In genomic region chr2:79714745-79715144, GRCm38 (mm10) we compare ENCODE assay signal across 21 mouse cellular contexts. TPM values are rescaled to one million over a fixed set of nuclear protein-coding genes. Genes with fewer than 3 reads are reported as not detected.
"Had no signal": no experiment of that assay in that cellular context is flagged by ENCODE, and none has a peak within 500 bp of the region (broad histone marks: within the 10 kb centered on the region; RNA-seq: fewer than 3 reads in every experiment).

No protein-coding gene starts in this region.

- H3K4me1 ChIP-seq: lung, embryonic 15.5 days; midbrain, embryonic 10.5 days; midbrain, embryonic 12.5 days; neural tube, embryonic 13.5 days; neural tube, embryonic 15.5 days; stomach, embryonic 15.5 days had no signal

- H3K4me2 ChIP-seq: lung, embryonic 15.5 days; midbrain, embryonic 12.5 days; neural tube, embryonic 13.5 days; neural tube, embryonic 15.5 days; stomach, embryonic 15.5 days had no signal

- DNase-seq: lung, adult 2 months; lung, postnatal 4 days; midbrain, embryonic 14.5 days; right cerebral cortex, postnatal 14 days; thymus, adult 2 months; thymus, postnatal 25 days; thymus, postnatal 4 days had no signal

- H3K27me3 ChIP-seq: lung, embryonic 15.5 days; midbrain, embryonic 12.5 days; neural tube, embryonic 13.5 days; neural tube, embryonic 15.5 days; stomach, embryonic 15.5 days had no signal

- H3K9me3 ChIP-seq: lung, embryonic 15.5 days; midbrain, embryonic 10.5 days; midbrain, embryonic 12.5 days; neural tube, embryonic 13.5 days; neural tube, embryonic 15.5 days; stomach, embryonic 15.5 days had no signal

- H3K9ac ChIP-seq: lung, embryonic 15.5 days; midbrain, embryonic 12.5 days; neural tube, embryonic 13.5 days; neural tube, embryonic 15.5 days; stomach, embryonic 15.5 days had no signal

- ATAC-seq: lung, postnatal 0 days; midbrain, embryonic 16.5 days had no signal

- H3K4me3 ChIP-seq: lung, embryonic 15.5 days; midbrain, embryonic 10.5 days; midbrain, embryonic 12.5 days; myocyte; neural tube, embryonic 13.5 days; neural tube, embryonic 15.5 days; stomach, embryonic 15.5 days had no signal

- H3K27ac ChIP-seq: lung, embryonic 15.5 days; midbrain, embryonic 10.5 days; midbrain, embryonic 12.5 days; neural tube, embryonic 13.5 days; neural tube, embryonic 15.5 days; stomach, embryonic 15.5 days; stomach, postnatal 0 days had no signal

- H3K36me3 ChIP-seq: lung, embryonic 15.5 days; midbrain, embryonic 10.5 days; midbrain, embryonic 12.5 days; neural tube, embryonic 13.5 days; neural tube, embryonic 15.5 days; stomach, embryonic 15.5 days had no signal

RNA-seq across cellular contexts. Expression of gene Ppp1r1c, which starts 7.2 kb away (rescaled TPM):
- total RNA-seq: megakaryocyte, adult 5-6 weeks; megakaryocyte-erythroid progenitor cell, adult 5-6 weeks had no signal
- polyA plus RNA-seq: lung, adult 2 months; lung, postnatal 0 days; myocyte; spleen, adult 2 months; stomach, embryonic 15.5 days; stomach, postnatal 0 days; thymus, adult 2 months; urinary bladder, adult 2 months had no signal
